Mouse (Mus musculus) ovary, postnatal 14 days (tissue): ENCODE data around the gene Rfx4.

Experiments
- DNase-seq: peaks from one replicate; pipeline ENCODE4 v3.0.0; 2022; ENCODE audit warnings: low spot score

Gene Rfx4

DNA sequence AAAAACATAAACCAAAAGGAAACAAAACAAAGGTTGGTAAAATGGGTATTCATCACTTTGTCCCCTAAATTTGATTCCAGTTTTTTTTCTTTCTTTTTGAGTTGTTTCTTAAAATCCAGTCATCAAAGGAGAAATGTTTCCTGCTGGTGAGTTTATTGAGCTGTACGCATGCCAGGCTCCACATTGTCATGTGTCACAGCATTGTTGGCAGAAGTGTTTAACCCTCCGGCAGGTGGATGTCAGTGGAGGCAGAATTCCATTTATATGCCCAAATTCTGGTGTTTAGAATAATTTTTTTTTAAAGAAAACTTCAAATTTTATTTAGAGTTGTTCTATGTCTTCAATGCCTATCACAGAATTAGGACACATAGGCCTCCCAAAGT is 56.0 kb downstream of the Rfx4 start:
- no peak for DNase-seq

DNA sequence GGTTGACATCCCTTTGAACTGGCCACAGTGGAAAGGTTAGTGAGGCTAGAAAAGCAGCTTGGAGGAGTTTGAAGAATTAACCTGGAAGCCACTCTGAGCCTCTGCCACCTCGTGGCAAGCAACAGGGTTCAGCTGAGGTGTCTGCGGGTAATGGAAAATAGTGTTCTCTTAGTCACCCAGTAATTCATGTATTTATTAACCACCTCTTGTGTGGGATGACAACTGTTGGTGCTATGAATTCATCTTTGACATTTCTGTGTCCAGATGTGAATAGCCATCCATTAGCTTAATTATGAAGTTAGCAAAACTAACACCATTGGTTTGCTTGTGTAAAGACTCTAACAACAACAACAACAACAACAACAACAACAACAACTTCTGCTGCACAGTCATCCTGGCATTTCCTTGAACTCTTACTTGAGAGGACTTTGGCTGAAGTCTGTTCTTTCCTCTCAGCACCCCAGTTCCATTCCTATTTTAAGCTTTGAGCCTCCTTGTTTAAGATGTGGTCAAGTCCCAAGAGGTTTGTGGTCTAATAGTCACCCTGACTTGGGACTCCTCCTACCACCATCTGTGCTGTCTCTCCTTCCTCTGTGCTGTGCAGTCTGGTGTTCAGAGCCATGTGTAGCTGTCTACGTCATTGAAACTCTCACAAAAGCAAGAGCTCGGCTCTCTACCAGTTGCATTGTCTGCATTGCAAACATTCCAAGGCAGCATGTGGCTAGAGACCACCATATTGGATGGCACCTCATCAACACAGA is 60.0 kb downstream of the Rfx4 start:
- no peak for DNase-seq

DNA sequence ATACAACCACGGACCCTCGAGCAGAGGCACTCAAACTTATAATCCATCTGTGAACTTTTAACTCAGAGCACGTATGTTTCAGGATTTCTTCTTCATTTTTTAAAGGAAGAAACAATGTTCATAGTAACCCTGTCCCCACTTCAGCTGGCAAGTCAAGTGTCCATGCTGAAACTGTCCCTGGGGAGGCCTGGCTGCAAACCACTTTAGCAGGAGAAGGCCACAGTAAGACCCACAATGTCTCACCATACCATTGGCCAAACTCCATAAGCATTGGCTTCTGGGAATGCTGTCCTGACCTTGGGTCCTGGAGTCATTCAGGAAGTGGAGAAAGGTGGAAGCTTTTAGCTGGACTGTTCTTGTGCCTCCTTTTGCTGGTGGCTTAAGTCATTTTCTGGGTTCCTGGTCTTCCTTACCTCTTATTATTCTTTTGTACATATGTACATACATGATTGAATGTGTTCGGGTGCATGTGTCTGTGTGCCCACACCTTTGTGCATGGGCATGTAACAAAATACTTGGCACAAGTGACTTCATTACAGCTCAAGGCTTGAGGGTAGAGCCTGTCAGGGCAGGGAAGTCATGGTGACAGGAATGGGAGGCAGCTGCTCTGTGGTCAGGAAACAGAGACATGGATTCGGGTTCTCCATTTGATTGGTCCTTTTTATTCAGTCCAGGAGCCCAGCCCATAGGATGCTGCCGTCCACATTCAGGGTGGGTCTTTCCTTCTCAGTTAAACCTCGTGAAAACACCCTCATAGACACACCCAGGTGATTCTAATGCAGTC is 61.4 kb downstream of the Rfx4 start:
- DNase-seq: no peak

DNA sequence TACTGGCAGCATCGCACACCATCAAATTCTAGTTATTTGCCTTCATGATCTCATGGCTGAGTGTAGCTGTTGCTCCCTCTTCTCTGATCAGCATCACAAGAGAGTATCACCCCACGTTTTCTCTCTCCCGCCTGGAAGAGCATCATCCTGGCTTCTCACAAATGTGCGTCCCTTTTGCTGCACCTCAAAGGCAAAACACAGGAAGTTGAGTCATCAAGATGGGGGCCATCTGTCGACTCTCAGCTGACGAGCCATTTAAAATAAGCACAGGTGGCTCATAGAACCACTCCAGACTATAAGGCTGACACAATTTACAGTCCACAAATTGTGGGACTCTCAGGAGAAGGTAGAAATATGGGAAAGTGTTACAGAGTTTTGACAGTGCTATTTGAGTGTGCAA is 63.8 kb downstream of the Rfx4 start:
- no peak for DNase-seq

DNA sequence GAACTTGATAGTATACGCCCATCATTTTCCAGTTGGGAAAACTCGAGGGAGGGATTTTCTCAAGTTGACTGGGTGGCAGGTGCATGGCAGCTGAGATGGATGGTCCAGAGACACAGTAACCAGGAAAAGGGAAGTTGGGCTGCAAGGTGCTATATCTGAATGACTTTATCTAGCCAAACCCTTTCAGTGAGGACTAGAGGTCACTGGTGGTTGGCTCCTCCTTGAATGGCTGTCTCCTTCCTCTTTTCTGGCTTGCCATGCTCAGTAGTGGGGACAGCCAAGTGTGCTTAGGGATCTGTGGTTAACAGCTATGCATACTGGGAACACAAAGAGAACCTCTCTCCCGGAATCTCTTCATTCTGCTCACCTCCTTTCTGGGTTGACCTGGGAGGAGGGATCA is 64.4 kb downstream of the Rfx4 start:
- no peak for DNase-seq

DNA sequence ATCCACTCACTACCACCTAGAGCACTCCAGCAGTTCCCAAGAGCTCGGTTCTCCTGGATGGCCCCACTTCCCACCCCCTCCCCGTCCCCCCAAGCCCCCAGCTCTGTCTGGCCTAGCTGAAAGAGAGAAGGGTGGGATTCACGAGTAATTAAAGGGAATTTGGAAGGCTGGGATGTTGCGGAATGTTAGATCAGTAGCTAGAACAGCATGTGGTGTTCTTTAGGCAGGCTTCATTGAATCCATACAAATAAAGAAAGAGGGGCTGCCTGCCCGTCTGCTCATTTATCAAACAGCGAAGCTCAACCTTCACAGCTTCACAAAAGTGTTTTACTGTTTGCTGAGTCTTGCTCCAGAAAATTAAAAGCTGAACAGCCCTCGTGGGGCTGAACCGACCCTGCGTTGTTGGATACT is 66.9 kb downstream of the Rfx4 start:
- DNase-seq: no peak

DNA sequence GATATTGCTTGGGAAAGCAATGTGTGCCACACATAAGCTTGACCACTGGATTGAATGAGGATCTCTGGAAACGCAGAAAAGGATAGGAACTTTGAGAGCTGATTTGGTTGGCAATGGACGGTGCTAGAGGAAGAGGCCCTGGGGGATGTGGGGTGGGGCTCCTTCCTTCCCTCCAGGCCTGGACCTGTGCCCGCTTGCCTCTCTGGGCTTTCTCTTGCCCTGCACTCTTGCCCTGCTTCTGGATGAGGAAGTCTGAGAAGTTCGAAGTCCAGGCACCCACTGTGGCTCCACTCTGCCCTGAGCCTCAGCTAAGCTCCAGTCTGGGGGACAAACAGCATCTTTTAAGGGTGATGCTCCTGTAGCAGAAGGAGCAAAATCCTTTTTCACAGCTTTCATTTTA is 67.8 kb downstream of the Rfx4 start:
- no peak for DNase-seq

DNA sequence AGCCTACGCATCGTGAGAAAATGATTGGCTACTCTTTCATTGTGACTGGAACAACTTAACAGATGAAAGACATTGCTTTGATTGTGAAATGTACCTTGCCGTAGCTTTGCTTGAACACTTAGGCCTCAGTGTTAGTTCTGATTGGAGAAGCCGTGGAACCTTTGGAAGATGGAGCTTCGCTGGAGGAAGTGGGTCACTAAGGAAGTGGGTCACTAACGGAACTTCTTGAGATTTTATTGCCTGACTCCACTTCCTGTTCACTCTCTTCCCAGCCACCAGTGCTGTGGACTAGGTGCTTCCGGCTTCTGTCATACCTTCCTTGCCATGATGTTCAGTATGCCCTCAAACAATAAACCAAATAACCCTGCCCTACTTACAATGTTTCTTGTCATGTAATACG is 73.1 kb downstream of the Rfx4 start:
- no peak for DNase-seq

DNA sequence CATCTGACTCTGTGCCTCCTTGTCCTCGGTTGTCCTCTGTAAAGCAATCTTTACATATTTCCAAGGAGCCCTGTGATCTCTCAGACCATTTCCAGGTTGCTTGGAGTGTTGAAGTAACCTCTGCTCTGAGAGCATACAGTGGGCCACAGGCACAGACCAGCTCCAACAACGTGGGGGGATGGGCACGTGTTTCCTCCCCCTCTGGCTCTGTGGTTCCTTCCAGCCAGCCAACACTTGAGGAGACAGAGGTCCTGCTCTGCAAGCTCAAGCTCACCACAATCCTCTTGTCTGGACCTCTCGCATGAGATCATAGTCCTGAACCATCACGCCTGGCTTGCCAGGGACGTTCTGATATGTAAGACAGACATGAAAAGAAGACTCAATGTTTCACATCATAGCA is 79.7 kb downstream of the Rfx4 start:
- no peak for DNase-seq

DNA sequence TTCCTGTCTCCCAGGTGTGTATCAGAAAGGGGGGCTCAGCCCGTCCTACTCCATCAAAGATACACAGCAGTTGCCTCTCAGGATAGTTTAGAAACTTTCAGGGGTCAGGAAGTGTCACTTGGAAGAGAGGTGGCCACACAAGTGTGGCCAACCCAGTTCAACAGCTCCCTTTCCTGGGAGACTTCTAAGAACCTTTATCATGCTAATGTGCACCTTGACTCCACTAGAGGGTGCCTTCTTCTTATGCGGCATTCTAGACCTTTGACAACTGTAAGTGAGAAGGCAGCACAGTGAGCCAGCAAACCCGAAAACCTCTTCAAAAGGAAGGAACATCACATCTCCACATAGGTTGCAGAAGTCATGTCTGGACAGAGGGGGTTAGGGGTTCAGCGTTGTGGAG is 80.2 kb downstream of the Rfx4 start:
- peak; percentile 29 for DNase-seq

DNA sequence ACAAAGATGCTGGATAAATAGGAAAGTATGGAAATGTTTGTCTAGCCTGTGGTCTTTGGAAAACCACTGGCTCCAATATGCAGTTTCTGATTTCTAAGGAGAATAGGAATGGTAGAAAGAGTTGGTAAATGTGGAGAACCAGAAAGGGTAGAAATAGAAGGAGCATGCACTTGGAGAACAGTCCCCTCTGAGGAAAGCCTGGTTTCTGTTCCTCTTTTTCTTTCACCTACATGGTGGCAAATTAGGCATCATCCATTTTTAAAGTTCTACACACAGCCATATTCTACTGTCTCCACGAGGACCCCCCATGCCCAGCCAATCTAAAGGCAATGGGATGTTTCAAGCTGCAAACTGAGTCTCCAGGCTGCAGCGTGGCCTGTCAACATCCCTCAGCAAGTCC is 81.5 kb downstream of the Rfx4 start:
- no peak for DNase-seq

DNA sequence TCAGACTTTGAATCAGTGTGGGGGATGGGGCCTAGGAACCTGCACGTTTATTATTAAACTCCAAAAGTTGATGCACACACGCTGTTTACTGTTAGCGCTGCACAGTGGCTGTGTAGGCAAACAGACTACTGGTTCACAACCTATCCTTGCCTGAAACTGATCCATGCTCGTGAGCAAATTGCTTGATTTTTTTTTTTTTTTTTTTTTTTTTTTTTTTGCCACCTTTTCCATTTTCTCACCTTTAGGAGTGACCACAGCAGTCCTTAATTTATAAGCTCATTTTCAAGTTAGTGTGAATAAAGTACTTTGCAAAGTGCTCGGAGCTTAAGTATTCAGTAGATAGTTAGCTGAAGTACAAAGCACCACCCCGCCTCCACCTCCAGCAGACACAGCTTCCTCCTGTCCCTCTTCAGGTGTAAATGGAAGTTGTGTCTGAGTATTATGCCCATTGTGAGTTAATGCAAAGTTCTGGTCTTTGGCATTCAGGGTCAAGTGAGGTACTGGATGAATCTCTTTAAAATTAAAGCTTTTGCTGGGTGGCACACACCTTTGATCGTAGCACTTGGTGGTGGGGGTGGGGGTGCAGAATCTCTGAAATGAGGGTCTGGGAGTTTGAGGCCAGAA is 83.1 kb downstream of the Rfx4 start:
- no peak for DNase-seq

DNA sequence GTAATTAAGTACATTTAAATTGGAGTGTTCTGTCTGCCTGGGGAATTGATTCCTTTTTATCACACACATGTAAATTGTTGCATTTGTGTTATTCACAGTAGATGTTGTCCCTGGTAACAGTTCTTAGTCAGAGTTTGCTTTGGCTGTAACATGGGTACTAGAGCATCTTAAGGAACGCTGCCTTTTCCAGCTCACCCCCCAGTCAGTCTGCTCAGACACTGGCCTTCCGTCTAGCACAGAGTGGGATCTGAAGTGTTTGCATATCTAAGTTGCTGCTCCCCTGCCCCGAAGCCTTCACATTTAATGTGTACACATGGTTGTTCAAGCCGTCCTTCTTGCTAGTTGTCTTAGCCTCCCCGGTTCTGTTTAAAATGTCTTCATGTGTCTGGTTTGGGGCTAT is 90.8 kb downstream of the Rfx4 start:
- DNase-seq: no peak

DNA sequence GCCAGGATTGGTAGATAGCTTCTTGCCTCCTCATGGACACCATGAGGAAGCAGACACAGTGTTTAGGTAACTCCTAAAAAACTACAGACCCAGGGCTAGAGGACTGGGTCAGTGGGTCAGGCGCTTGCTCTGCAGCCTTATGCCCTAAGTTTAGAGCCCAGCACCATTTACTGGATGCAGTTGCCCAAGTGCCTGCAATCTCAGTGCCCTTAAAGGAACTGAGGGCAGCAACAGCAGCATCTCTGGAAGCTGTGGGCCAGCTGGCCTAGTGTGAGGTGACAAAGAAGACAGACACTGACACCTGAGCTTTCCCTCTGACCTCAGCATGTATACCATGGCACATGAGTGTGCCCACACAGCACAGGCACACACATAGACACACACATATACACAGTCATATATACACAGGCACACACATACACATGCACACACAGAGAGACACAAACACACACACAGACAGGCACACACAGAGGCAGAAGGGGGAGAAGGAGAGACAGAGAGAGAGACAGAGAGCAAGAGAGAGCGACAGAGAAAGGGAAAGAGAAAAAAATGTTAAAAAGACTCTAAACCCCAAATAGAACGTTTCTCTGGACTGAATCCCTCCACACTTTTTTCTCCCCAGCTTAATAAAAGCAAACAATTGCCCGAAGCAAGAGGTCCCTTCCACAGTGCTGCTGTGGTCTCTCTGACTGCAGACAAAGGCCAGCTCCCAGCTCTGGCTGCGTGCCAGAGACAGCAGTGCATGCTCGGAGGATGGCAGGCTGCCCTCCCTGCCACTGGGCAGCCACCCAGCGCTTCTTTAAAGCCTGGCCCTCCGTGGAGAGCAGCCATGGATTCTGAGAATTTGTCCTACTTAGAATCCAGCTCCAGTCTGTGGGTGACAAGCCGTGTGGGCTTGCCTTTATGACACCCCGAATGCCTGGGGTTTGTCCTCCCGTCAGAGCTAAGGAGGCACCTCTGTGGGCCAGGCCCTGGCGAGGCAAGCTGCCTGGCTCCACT is 96.4 kb downstream of the Rfx4 start:
- peak; percentile 66 for DNase-seq

DNA sequence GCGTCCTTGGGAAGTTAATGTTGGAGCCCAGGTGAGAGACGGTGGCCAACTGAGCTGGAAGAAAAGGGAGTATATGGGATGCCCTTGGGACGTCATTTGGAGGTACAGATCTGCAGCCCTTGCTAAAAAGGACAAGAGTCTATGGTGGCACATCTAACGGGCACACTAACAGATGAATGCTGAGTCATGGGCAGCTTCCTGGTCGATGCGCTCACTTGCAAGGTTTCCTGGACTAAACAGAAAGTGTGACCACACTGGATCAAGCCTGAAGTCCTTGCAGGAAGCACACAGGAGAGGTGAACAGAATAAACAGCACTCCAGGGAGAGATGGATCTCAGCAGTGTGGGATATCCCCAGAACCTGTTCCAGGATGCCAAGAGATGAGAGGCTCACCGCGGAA is 98.2 kb downstream of the Rfx4 start:
- no peak for DNase-seq

DNA sequence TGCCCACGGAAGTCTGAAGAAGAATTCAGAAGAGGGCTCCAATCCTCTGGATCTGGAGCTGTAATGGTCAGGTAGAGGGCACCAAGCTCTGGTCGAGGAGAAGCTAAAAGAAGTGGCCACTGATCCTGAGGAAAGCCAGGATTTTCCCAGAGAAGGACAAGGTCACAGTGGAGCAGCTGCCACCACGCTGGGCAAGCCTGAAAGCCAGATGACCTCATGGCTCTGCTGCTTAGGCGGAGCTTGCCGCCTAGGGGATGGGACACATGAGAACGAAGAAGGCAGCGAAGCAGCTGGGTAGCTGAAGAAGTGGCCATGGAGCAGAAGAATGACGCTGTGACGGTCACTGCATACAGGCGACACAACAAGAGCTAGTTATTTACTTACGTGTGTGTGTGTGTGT is 99.6 kb downstream of the Rfx4 start:
- DNase-seq: no peak

DNA sequence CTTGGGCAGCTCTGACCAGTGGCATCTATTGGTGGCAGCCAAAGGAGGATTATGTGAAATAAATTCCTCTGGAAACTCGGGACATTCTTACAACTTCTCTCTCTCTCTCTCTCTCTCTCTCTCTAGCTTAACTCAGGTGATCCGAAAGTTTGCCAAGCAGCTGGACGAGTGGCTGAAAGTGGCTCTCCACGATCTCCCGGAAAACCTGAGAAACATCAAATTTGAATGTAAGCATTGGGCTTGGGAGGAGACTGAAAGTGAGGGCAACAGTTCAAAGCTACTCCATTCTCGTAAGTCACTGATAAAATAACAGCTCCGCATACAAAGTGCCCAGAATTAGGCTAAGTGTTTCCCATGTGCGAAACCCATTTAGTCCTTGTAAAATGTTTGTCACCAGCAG is 102.5 kb downstream of the Rfx4 start:
- no peak for DNase-seq

DNA sequence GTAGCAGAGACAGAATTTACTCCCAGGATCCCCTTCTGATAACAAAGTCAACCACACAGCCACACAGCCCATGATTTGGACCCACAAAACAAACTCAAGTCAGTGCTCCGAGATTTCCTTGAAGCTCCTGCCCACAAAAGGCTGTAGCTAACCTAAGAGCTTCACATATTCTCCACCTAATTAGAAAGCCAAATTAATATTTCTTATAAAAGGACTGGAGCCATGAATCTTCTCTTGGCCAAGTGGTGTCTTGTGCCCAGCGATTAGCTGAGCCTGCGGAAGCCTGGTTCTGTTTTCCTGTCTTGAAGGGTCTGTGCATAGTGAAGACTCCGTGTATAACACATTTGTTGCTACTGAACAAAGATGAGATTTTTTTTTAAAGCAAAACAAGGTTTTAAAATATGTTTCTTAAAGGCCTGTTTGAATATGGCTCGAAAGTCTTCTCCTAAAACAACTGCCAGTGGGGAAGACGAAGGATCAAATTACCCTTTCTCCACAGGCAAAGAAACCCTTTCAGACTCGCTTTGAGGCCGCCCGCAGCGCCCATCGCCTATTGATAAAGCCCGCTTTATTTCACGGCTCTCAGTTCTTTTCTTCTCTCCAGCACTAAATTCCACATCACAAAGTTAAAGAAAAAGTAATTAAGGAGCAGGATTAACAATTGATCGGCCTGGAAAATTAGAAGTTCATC is 103.1 kb downstream of the Rfx4 start:
- DNase-seq: no peak

DNA sequence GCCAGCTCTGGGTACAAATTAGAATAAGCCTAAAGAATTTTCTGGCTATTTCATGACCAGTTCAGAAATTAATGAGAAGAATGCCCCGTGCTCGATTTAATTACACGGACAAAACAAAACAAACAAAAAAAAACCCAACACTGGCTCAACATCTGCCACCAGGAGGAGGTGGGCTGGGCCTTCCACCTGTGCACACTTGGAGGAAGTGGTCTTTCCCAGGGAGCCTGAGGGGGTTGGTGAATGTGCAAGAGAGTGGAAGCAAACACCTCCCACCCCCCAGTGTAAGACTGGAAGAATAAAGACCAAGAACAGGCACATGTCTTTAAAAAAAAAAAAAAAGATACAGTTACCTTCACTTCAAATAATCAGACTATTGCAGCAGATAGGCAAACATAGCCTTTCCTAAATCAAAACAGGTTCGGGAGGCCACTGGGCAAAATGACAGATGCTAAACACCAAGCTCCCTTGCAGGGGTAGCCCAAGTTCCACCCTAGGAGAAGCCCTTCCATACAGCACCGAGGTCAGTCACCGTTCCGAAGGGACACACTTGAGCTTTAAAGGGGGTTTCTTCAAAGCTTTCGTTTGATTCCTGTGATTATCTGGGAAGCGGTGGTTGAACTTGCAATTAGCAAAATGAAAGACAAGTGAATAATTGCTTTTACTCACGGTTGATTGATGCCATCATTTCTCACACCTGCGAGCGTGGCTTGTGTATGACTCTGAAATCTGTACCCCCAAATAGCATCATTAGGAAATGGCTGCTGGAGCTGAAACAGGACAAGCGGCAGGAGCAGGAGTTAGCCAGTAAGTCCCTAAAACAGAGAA is 103.9 kb downstream of the Rfx4 start:
- DNase-seq: no peak

DNA sequence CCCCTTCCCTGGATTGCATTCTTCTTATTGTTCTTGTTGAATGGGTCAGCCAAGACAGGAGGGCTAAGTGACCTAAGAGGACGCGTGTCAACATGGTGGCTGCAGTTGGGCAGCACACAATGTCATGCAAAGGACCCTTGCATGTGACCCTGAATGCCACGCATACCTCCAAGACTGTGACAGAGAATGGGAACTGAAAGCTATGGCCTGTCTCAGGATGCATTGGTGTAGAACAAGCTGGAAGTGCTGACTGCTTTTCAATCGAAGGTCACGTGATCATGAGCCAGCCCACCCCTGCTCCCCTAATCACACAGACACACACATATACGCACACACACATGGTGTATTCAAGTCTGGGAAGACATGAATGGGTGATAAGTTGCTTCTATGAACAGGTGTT is 107.6 kb downstream of the Rfx4 start:
- no peak for DNase-seq

DNA sequence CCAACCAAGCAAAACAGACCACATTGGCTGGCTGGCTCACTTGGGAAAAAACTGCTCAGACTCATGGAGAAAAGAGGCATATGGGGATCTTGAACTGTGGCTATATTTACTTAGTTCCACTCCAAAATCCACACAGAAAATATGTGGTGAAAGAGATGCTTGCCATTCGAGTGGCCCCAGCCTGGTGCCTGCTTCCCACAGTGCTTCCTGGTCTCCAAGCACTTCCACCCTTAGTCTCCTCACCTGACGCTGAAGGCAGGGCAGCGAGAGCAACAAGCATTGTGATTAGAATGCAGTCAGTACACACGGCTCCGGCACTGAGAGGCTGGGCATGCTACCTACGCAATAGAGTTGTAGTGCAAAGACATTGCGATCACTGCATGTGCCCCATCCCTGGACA is 111.7 kb downstream of the Rfx4 start:
- DNase-seq: no peak
